Mouse (Mus musculus) lung, embryonic 16.5 days (tissue): ENCODE measurements around the gene Olfr330. TPM values are rescaled to one million over a fixed set of nuclear protein-coding genes. Genes with fewer than 3 reads are reported as not detected.

ENCODE experiments used
- ATAC-seq: fragments of 200-750 bp; cut with Nextera tagmentation; 2 replicates; pipeline ENCODE4 v1.8.0; 2017; ENCODE audit warnings: low read depth, mild to moderate bottlenecking, moderate library complexity
- H3K27ac ChIP-seq: fragments of 300-500 bp; sonication (generic); 2 replicates; pipeline ENCODE4 v1.5.1; 2014; ENCODE audit warnings: mild to moderate bottlenecking, control low read depth, low read length
- H3K27me3 ChIP-seq: fragments of 300-500 bp; sonication (generic); 2 replicates; pipeline ENCODE4 v1.6.1; 2014; ENCODE audit warnings: low read depth, low read length, mixed read lengths; ENCODE audit not compliant: control insufficient read depth, insufficient read depth
- H3K36me3 ChIP-seq: fragments of 300-500 bp; sonication (generic); 2 replicates; pipeline ENCODE4 v1.6.1; 2014; ENCODE audit warnings: low read length; ENCODE audit not compliant: control insufficient read depth, insufficient read depth
- H3K4me1 ChIP-seq: fragments of 300-500 bp; sonication (generic); replicated peaks from 2 replicates; pipeline ENCODE4 v1.6.1; 2014; ENCODE audit warnings: low read length, mixed read lengths; ENCODE audit not compliant: control insufficient read depth, insufficient read depth
- H3K4me2 ChIP-seq: fragments of 300-500 bp; sonication (generic); 2 replicates; pipeline ENCODE4 v1.6.1; 2014; ENCODE audit warnings: low read depth, low read length, control low read depth
- H3K4me3 ChIP-seq: fragments of 300-500 bp; sonication (generic); 2 replicates; pipeline ENCODE4 v1.5.1; 2014; ENCODE audit warnings: mild to moderate bottlenecking, low read length, control low read depth
- H3K9ac ChIP-seq: fragments of 300-500 bp; sonication (generic); 2 replicates; pipeline ENCODE4 v1.6.1; 2014; ENCODE audit warnings: low read length, control low read depth
- H3K9me3 ChIP-seq: fragments of 300-500 bp; sonication (generic); 2 replicates; pipeline ENCODE4 v1.6.1; 2016; ENCODE audit warnings: low read length; ENCODE audit not compliant: control insufficient read depth
- WGBS: fragments of 180-500 bp; shearing (Covaris S2); extraction: QIAGEN DNeasy Blood & Tissue Kit; methylation state at CpG from one replicate; pipeline ENCODE4 v1.1.7; 2014; 5-methylcytosine and 5-hydroxymethylcytosine counted together
- polyA plus RNA-seq: library from polyadenylated mRNA; unstranded; fragments of >200 nt; fragmentation: Nextera tagmentation; extraction: Ambion mirVana; gene quantifications from 2 replicates; pipeline ENCODE4 v1.2.1, GENCODE M21; 2015

Olfr330 gene
- polyA plus RNA-seq, 1 experiment from 2014 or later = not detected

- Histone ChIP-seq H3K4me1 (no peaks in the 10 kb centered on the region), H3K36me3 (no peaks in the 10 kb centered on the region), H3K9ac (no peak overlapping the region), H3K27ac (no peak overlapping the region), H3K27me3 (no peaks in the 10 kb centered on the region), H3K4me2 (no peak overlapping the region), H3K4me3 (no peak overlapping the region), H3K9me3 (no peaks in the 10 kb centered on the region)
- ATAC-seq = no peak
- whole genome bisulfite sequencing = 33% methylated on average over 3 of the region's 3 CpGs
Measured at GRCm38 (mm10) chr11:58499290-58499689, 35.3 kb downstream of the Olfr330 start.

DNA sequence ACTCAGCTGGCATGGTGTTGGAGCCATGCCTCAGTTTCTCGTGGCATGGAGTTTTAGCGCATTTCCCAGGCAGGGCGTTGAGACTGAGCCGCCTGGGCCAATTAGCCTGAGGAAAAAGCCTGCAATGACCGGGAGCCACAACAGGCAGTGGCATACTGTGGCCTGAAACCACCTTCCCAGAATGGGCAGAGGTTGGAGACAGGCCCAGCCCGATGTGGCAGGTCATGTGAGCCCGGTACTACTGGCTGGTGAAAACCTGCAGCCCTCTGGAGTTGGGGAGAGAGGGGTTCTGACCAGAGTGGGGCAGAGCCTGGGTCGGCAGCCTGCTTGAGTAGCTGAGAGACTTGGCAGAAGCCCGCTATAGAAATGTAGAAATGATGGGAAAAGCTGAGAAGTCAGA lies 35.9 kb downstream of the Olfr330 start:
- 81% methylated on average over 9 of the region's 9 CpGs for WGBS

DNA sequence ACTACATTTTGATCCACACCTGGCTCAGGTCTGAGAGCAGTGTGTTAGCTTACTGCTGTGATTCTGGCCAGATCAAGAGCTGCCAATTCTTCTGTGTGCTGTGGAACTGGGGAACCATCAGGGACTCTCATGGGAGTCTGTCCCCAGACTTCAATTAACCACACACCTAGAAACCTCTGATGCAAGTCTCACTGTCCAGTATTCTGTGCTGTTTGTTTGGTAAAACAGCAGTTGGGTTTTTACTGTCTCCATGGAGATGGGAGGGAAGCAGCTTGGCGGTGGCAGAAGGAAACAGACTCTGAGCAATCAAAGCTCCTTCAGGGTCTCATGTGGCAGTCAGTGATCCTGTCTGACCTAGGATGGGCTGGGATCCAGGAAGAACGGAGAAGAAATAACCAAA lies 42.2 kb downstream of the Olfr330 start, which contains the start of gene Olfr332:
Gene Olfr332, minus strand, starts transcription at position 101 of the 400 bp plus-strand sequence.
- ATAC-seq = no peak
- Histone ChIP-seq H3K4me3 (no peak within 1 kb of the TSS), H3K36me3 (no peaks in the 10 kb centered on the region), H3K4me2 (no peak within 1 kb of the TSS), H3K9me3 (no peaks in the 10 kb centered on the region), H3K27me3 (no peaks in the 10 kb centered on the region), H3K9ac (no peak within 1 kb of the TSS), H3K4me1 (no peaks in the 10 kb centered on the region), H3K27ac (no peak within 1 kb of the TSS)
- 66% methylated on average over 2 of the region's 2 CpGs for WGBS

More for the DNA sequence above, 35.9 kb downstream of the Olfr330 start:
- Histone ChIP-seq H3K9ac (no peak overlapping the region), H3K27me3 (no peaks in the 10 kb centered on the region), H3K27ac (no peak overlapping the region), H3K4me2 (no peak overlapping the region), H3K4me1 (no peaks in the 10 kb centered on the region), H3K9me3 (no peaks in the 10 kb centered on the region), H3K4me3 (no peak overlapping the region), H3K36me3 (no peaks in the 10 kb centered on the region)
- ATAC-seq = no peak

Other genes starting within 250 kb of the Olfr330 start
- 23.0 and 24.4 TPM in 2 replicates for gene Zfp692, start 227.8 kb downstream of the Olfr330 start, polyA plus RNA-seq
- gene Zfp672, start 204.5 kb downstream of the Olfr330 start, polyA plus RNA-seq = 35.4 and 37.6 TPM in 2 replicates
- gene Sh3bp5l, start 204.1 kb downstream of the Olfr330 start, polyA plus RNA-seq = 35.1 and 36.9 TPM in 2 replicates
- 0.33 TPM in 1 of 2 replicates, not detected in the other for gene Lypd8, start 155.8 kb downstream of the Olfr330 start, polyA plus RNA-seq
- not detected in 2 replicates for gene 1810065E05Rik, start 113.7 kb downstream of the Olfr330 start, polyA plus RNA-seq
- not detected in 2 replicates for gene Gm12253, start 102.3 kb downstream of the Olfr330 start, polyA plus RNA-seq
- gene Lypd9, start 81.9 kb downstream of the Olfr330 start, polyA plus RNA-seq = not detected in 2 replicates
- gene Olfr30, start 72.6 kb downstream of the Olfr330 start, polyA plus RNA-seq = not detected in 2 replicates
- 0.14 and 0.19 TPM in 2 replicates for gene Olfr332, start 42.3 kb downstream of the Olfr330 start, polyA plus RNA-seq
- not detected in 2 replicates for gene Olfr331, start 32.3 kb downstream of the Olfr330 start, polyA plus RNA-seq
- not detected in 2 replicates for gene Olfr329-ps, start 11.6 kb upstream of the Olfr330 start, polyA plus RNA-seq
- gene Olfr328, start 20.8 kb upstream of the Olfr330 start, polyA plus RNA-seq = 0.05 TPM in 1 of 2 replicates, not detected in the other
- not detected in 2 replicates for gene Olfr224, start 35.7 kb upstream of the Olfr330 start, polyA plus RNA-seq
- gene Olfr325, start 42.9 kb upstream of the Olfr330 start, polyA plus RNA-seq = not detected in 2 replicates
- not detected in 2 replicates for gene Olfr324, start 60.3 kb upstream of the Olfr330 start, polyA plus RNA-seq
- not detected in 2 replicates for gene 2210407C18Rik, start 81.2 kb upstream of the Olfr330 start, polyA plus RNA-seq
- gene Olfr323, start 95.7 kb upstream of the Olfr330 start, polyA plus RNA-seq = not detected in 2 replicates
- gene Trim58, start 105.6 kb upstream of the Olfr330 start, polyA plus RNA-seq = 0.09 and 0.19 TPM in 2 replicates
- not detected in 2 replicates for gene Olfr322, start 123.9 kb upstream of the Olfr330 start, polyA plus RNA-seq
- not detected in 2 replicates for gene Olfr320, start 146.3 kb upstream of the Olfr330 start, polyA plus RNA-seq
- not detected in 2 replicates for gene Olfr319, start 164.3 kb upstream of the Olfr330 start, polyA plus RNA-seq
- gene Olfr318, start 189.2 kb upstream of the Olfr330 start, polyA plus RNA-seq = not detected in 2 replicates
- gene Olfr317, start 204.4 kb upstream of the Olfr330 start, polyA plus RNA-seq = not detected in 2 replicates
- gene Olfr316, start 217.9 kb upstream of the Olfr330 start, polyA plus RNA-seq = not detected in 2 replicates
- gene Olfr315, start 238.4 kb upstream of the Olfr330 start, polyA plus RNA-seq = not detected in 2 replicates
- not detected in 2 replicates for gene Olfr314, start 248.1 kb upstream of the Olfr330 start, polyA plus RNA-seq